Mouse (Mus musculus) erythroblast, embryonic 14.5 days (primary cell): ENCODE data around the gene Apex1.

Source experiments
- GATA1 ChIP-seq: IDR thresholded peaks from 2 replicates; pipeline ENCODE4 v1.6.1; 2012; ENCODE audit warnings: low read length, inconsistent platforms, mixed read lengths
- TAL1 ChIP-seq: IDR thresholded peaks from 3 replicates; pipeline ENCODE4 v1.6.1; 2012; ENCODE audit warnings: low read length, inconsistent platforms, mixed read lengths

GRCm38 (mm10) chr14:50936649-50937048 is 11.9 kb downstream of the Apex1 start:
- TF ChIP-seq GATA1 (no peak), TAL1 (no peak)
